Mouse (Mus musculus) hindbrain, embryonic 10.5 days (tissue): ENCODE results near the gene Ung. TPM values are rescaled to one million over a fixed set of nuclear protein-coding genes. Genes with fewer than 3 reads are reported as not detected.

ENCODE experiments used
- DNase-seq: peaks from one replicate; pipeline ENCODE4 v3.0.0-alpha.2; 2017; ENCODE audit warnings: low spot score
- H3K27ac ChIP-seq: fragments of 300-500 bp; sonication (generic); 2 replicates; pipeline ENCODE4 v1.5.1; 2016; ENCODE audit warnings: mild to moderate bottlenecking, moderate library complexity
- H3K27me3 ChIP-seq: fragments of 300-500 bp; sonication (generic); 2 replicates; pipeline ENCODE4 v1.6.1; 2016; ENCODE audit warnings: mild to moderate bottlenecking; ENCODE audit not compliant: poor library complexity, insufficient read depth, severe bottlenecking
- H3K36me3 ChIP-seq: fragments of 300-500 bp; sonication (generic); 2 replicates; pipeline ENCODE4 v1.6.1; 2016; ENCODE audit warnings: mild to moderate bottlenecking, moderate library complexity
- H3K4me1 ChIP-seq: fragments of 300-500 bp; sonication (generic); replicated peaks from 2 replicates; pipeline ENCODE4 v1.6.1; 2016; ENCODE audit warnings: mild to moderate bottlenecking
- H3K4me3 ChIP-seq: fragments of 300-500 bp; sonication (generic); 2 replicates; pipeline ENCODE4 v1.5.1; 2016; ENCODE audit warnings: mild to moderate bottlenecking, moderate library complexity
- H3K9me3 ChIP-seq: fragments of 300-500 bp; sonication (generic); 2 replicates; pipeline ENCODE4 v1.6.1; 2016; ENCODE audit warnings: mild to moderate bottlenecking, moderate library complexity
- WGBS: fragments of 180-500 bp; shearing (Covaris S2); methylation state at CpG from one replicate; pipeline ENCODE4 v1.1.7; 2016; 5-methylcytosine and 5-hydroxymethylcytosine counted together
- polyA plus RNA-seq: library from polyadenylated mRNA; unstranded; fragments of >200 nt; fragmentation: Nextera tagmentation; extraction: Ambion mirVana; gene quantifications from 2 replicates; pipeline ENCODE4 v1.2.1, GENCODE M21; 2016

Gene Ung
- polyA plus RNA-seq = 41.9 and 60.8 TPM in 2 replicates

GRCm38 (mm10) chr5:114130211-114130605 is at the start of gene Ung:
Gene Ung (plus strand): TSS chr5:114130386.
- Histone ChIP-seq H3K36me3 (peaks cover 31% of the 10 kb centered on the region), H3K4me3 (peak within 1 kb of the TSS; percentile 92), H3K27ac (peak within 1 kb of the TSS; percentile 86), H3K9me3 (no peaks in the 10 kb centered on the region), H3K27me3 (no peaks in the 10 kb centered on the region), H3K4me1 (peaks cover 60% of the 10 kb centered on the region)
- WGBS = under 1% methylated on average over 29 of the region's 29 CpGs
- DNase-seq = peak; percentile 75

- Histone ChIP-seq H3K4me3 (no peak overlapping the region), H3K9me3 (no peaks in the 10 kb centered on the region), H3K4me1 (peaks cover 7% of the 10 kb centered on the region; the same call in 1 of the 2 replicates), H3K27ac (no peak overlapping the region), H3K27me3 (no peaks in the 10 kb centered on the region), H3K36me3 (no peaks in the 10 kb centered on the region)
- no peak for DNase-seq
- WGBS = 78% methylated on average over 14 of the region's 14 CpGs
Measured at GRCm38 (mm10) chr5:114085501-114085900, 44.7 kb upstream of the Ung start.

- peaks cover 18% of the 10 kb centered on the region for H3K4me1 ChIP-seq
- H3K27ac ChIP-seq = no peak overlapping the region
- no peak overlapping the region for H3K4me3 ChIP-seq
- H3K27me3 ChIP-seq = peaks cover 5% of the 10 kb centered on the region; the same call in 1 of the 2 replicates
- H3K36me3 ChIP-seq = no peaks in the 10 kb centered on the region
- no peak for DNase-seq
- 80% methylated on average over 12 of the region's 12 CpGs for WGBS
- no peaks in the 10 kb centered on the region for H3K9me3 ChIP-seq
Measured at GRCm38 (mm10) chr5:114087875-114088480, 42.2 kb upstream of the Ung start.

- peaks cover 5% of the 10 kb centered on the region; the same call in 1 of the 2 replicates for H3K27me3 ChIP-seq
- no peaks in the 10 kb centered on the region for H3K36me3 ChIP-seq
- no peaks in the 10 kb centered on the region for H3K9me3 ChIP-seq
- WGBS = 14% methylated on average over 7 of the region's 7 CpGs
- H3K4me3 ChIP-seq = peak overlapping the region; percentile 57
- H3K4me1 ChIP-seq = peaks cover 18% of the 10 kb centered on the region
- no peak for DNase-seq
- peak overlapping the region; percentile 89 for H3K27ac ChIP-seq
Measured at GRCm38 (mm10) chr5:114090421-114091013, 39.7 kb upstream of the Ung start.

GRCm38 (mm10) chr5:114091057-114091807 is 39.0 kb upstream of the Ung start, which contains the start of gene Svop:
Gene Svop (minus strand): TSS chr5:114091570.
- Histone ChIP-seq H3K27ac (peak within 1 kb of the TSS; percentile 89), H3K27me3 (peaks cover 5% of the 10 kb centered on the region; the same call in 1 of the 2 replicates), H3K9me3 (no peaks in the 10 kb centered on the region), H3K4me3 (peak within 1 kb of the TSS; percentile 57), H3K4me1 (peaks cover 18% of the 10 kb centered on the region), H3K36me3 (no peaks in the 10 kb centered on the region)
- peak; percentile 89 for DNase-seq
- 3% methylated on average over 40 of the region's 40 CpGs for WGBS

- no peaks in the 10 kb centered on the region for H3K9me3 ChIP-seq
- DNase-seq = peak; percentile 93
- WGBS = 6% methylated on average over 37 of the region's 37 CpGs
Measured at GRCm38 (mm10) chr5:114099709-114100389, 30.3 kb upstream of the Ung start.

GRCm38 (mm10) chr5:114100390-114101099 is 29.6 kb upstream of the Ung start:
- H3K27ac ChIP-seq = peak overlapping the region; percentile 94
- H3K36me3 ChIP-seq = peaks cover 32% of the 10 kb centered on the region
- peaks cover 18% of the 10 kb centered on the region for H3K4me1 ChIP-seq
- peak overlapping the region; percentile 95 for H3K4me3 ChIP-seq
- H3K9me3 ChIP-seq = no peaks in the 10 kb centered on the region
- DNase-seq = no peak
- 2% methylated on average over 64 of the region's 64 CpGs for WGBS
- no peaks in the 10 kb centered on the region for H3K27me3 ChIP-seq

More at GRCm38 (mm10) chr5:114099709-114100389, 30.3 kb upstream of the Ung start:
- Histone ChIP-seq H3K4me1 (peaks cover 18% of the 10 kb centered on the region), H3K36me3 (peaks cover 25% of the 10 kb centered on the region), H3K27ac (peak overlapping the region; percentile 94), H3K4me3 (peak overlapping the region; percentile 95), H3K27me3 (no peaks in the 10 kb centered on the region)

- Histone ChIP-seq H3K36me3 (peaks cover 45% of the 10 kb centered on the region), H3K9me3 (no peaks in the 10 kb centered on the region), H3K4me1 (peaks cover 18% of the 10 kb centered on the region), H3K27me3 (no peaks in the 10 kb centered on the region), H3K4me3 (no peak overlapping the region), H3K27ac (no peak overlapping the region)
- no peak for DNase-seq
- WGBS = 87% methylated on average over 4 of the region's 4 CpGs
Measured at GRCm38 (mm10) chr5:114101873-114102272, 28.3 kb upstream of the Ung start.

- DNase-seq = no peak
- Histone ChIP-seq H3K36me3 (peaks cover 54% of the 10 kb centered on the region), H3K4me1 (peaks cover 18% of the 10 kb centered on the region), H3K9me3 (no peaks in the 10 kb centered on the region), H3K27me3 (no peaks in the 10 kb centered on the region), H3K4me3 (no peak overlapping the region), H3K27ac (no peak overlapping the region)
- WGBS = 88% methylated on average over 1 of the region's 1 CpGs
Measured at GRCm38 (mm10) chr5:114102807-114103206, 27.4 kb upstream of the Ung start.

- no peak overlapping the region for H3K4me3 ChIP-seq
- H3K9me3 ChIP-seq = no peaks in the 10 kb centered on the region
- peaks cover 2% of the 10 kb centered on the region for H3K4me1 ChIP-seq
- no peaks in the 10 kb centered on the region for H3K27me3 ChIP-seq
- H3K36me3 ChIP-seq = peaks cover 91% of the 10 kb centered on the region
- no peak for DNase-seq
- H3K27ac ChIP-seq = no peak overlapping the region
- WGBS = 83% methylated on average over 16 of the region's 16 CpGs
Measured at GRCm38 (mm10) chr5:114106391-114106935, 23.7 kb upstream of the Ung start.

GRCm38 (mm10) chr5:114113334-114113733 is 16.9 kb upstream of the Ung start:
- H3K9me3 ChIP-seq = no peaks in the 10 kb centered on the region
- H3K27me3 ChIP-seq = no peaks in the 10 kb centered on the region
- no peak for DNase-seq
- H3K4me1 ChIP-seq = no peaks in the 10 kb centered on the region
- peaks cover 98% of the 10 kb centered on the region for H3K36me3 ChIP-seq
- H3K27ac ChIP-seq = no peak overlapping the region
- WGBS = 86% methylated on average over 6 of the region's 6 CpGs
- H3K4me3 ChIP-seq = no peak overlapping the region

- 91% methylated on average over 5 of the region's 5 CpGs for WGBS
- no peak for DNase-seq
- no peaks in the 10 kb centered on the region for H3K9me3 ChIP-seq
- H3K36me3 ChIP-seq = peaks cover 98% of the 10 kb centered on the region
- no peak overlapping the region for H3K4me3 ChIP-seq
- no peaks in the 10 kb centered on the region for H3K27me3 ChIP-seq
- H3K27ac ChIP-seq = no peak overlapping the region
- H3K4me1 ChIP-seq = no peaks in the 10 kb centered on the region
Measured at GRCm38 (mm10) chr5:114115030-114115429, 15.2 kb upstream of the Ung start.
